Mouse (Mus musculus): Measurements from ENCODE around the gene Ece2.

Gene Ece2

DNA sequence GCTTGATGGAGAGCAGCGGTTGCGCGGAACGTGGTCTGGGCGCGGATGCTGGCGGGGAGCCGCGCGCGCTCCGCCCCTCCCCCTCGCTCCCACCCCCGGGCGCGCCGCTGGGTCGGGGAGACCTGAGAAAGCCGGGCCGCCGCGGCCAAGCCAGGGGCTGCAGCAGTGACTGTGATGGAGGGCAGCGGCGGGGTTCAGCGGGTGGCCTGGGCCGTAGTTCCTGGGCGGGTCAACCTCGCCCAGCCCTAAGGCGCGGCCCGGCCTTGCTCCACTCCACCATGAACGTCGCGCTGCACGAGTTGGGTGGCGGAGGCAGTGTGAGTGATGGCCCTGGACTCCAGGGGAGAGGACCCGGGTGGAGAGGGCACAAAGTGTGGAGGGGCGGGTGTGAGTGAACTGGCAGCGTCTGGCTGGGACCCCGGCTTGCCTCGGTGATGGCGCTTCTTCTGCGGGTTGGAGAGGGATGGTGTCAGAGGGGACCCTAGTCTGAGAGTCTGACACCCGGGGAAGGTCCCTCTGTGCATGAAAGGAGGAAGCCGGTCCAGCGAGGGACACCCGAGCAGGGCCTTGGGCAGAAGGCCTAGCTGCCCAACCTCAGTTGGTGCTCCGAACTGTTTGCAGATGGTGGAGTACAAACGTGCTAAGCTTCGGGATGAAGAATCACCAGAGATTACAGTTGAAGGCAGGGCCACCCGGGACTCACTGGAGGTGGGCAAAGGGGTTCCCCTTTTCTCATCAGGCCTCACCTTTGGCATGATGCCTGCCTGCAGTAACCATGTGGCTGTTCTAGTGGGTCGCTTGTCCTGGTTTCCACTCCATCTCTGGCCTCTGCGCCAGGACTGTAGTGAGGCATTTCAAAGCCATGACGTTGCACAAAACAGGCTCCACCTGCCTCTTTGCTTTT, at the start of gene Ece2:
Gene Ece2 (plus strand): TSS at position 98 of the 904 bp plus-strand sequence.
- no peak for DNase-seq (ENCODE audit: low spot score in 2 of 2)

DNA sequence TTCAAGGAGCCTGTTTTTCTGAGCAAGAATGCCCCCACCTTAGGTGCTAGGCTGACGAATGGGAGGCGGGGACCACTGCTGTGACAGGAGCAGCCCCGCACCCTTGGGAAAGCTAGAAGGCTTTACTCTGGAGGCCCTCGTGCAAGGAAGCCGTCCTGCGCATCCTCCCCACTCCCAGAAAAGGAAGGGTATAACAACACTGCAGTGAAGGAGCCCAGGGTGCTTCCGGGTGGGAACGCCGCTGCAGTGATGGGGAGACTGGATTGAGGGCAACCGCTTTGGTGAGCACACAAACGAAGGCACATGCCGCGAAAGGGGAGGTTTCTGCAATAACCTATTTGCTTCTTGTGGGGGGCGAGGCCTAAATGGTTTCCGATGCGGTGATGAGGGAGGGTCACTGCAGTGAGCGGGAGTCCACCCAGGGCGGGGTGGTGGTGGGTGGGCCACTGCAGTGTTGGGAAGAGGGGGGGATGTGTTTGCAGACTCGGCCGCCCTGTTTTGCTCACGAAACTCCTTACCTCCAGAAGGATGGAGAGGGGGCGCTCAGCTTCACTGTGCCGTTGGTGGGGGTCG, 40.2 kb upstream of the Ece2 start, which contains the start of gene Vwa5b2:
Gene Vwa5b2 (plus strand): TSS at position 106 of the 573 bp plus-strand sequence.
- DNase-seq (ENCODE audit: low spot score in 2 of 2): no peak

DNA sequence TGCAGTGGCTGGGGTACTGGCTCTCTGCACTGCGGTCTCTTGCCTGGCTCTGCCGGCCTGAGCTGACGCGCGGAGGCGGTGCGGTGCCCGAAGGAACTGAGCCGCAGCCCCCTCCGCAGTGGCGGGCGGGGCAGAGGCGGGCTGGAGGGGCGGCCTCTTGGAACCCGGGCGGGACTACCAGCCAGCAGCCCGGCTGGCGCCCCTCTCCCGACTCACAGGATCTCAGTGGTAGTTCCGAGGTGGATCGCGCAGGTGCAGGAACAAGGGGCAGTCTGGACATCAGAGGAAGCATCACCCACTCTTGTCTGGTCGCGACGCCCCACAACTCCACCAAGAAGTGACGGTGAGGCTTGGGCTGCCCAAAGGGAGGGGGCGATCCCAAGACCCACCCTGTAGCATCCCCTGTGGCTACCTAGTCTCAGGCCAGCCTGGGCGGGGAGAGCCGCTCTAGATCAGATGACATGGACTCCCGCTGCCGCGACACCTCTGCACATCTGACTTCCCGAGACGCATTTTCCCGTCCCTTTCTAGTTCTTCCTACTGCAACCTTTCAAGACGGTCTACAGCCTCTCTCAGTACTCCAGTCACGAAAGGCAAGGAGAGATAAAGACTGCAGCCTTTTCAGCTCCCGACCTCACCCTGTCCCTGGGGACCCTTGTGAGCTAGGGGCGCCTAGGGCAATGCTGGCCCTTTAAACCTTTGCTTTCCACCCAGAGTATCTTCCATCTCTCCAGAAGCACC, 39.5 kb upstream of the Ece2 start:
- no peak for DNase-seq (ENCODE audit: low spot score in 2 of 2)

DNA sequence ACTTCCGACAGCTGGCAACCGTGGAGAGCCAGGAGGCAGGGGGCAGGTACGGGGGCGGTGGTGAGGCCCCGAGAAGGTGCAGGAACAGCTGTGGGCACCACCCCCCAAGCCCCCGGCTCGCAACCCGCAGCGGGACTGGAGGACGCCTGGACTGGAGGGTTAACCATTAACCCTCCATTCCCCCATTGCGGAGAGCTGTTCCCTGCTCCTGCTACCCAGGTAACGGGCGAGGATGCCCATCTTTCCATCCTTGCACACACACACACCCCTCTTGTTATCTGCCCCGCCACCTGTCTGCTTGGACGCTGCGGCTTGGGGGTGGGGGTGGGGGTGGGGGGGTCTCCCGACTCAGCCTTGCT, 39.0 kb upstream of the Ece2 start:
- DNase-seq (ENCODE audit: low spot score in 2 of 2): no peak

DNA sequence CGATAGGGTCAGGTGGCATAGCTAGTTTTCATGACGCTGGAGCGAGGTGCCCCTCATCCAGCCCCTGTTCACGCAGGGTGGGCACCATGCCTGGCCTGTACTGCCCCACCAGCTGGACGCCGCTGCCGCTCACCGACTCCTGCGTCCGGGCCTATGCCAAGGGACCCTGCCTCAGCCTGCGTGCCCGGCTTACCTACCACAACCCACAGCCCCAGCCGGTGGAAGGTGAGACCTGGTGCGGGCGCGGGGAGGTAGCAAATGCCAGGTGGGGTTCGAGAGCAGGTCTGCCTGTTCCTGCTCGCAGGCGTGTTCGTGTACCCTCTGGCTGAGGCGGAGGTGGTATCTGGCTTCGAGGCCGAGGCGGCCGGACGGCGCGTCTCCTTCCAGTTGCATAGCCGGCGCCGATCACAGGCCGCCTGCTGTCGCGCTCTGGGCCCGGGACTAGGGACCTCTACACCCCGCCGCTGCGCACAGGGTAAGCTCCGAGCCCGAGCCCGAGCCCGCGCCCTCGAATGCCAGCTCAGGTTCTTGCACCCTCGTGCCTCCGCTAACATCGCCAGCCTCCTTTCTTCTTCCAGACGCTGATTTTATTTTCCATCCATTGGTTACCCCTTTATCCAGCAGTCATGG, 38.4 kb upstream of the Ece2 start:
- no peak for DNase-seq (ENCODE audit: low spot score in 2 of 2)

DNA sequence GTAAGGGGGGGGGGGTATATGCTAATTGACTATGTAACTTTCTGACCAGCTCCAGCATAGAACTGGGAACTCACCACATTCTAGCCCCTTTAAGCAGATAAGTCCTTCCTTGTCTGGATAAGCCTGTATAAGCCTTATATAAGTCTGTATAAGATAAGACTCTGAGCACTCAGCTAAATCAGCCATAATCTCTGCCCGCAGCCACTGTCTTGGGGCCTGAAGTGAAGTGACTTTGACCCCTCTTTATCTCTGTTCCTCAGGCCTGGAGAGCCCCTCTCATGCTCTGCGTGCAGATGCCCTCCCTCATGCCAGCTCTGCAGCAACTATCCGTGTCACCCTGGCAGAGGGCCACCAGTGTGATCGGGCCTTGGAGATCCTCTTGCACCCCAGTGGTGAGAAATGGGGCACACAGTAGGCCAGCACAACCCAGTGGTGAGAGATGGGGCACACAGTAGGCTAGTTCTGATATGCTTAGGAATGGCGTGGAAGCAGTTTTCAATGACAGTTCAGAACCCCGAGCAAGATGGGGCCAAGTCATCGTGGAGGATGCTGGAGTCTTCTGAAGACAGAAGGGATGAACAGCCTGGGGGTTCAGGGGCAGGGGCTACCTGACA, 34.5 kb upstream of the Ece2 start:
- DNase-seq (ENCODE audit: low spot score in 2 of 2): no peak

DNA sequence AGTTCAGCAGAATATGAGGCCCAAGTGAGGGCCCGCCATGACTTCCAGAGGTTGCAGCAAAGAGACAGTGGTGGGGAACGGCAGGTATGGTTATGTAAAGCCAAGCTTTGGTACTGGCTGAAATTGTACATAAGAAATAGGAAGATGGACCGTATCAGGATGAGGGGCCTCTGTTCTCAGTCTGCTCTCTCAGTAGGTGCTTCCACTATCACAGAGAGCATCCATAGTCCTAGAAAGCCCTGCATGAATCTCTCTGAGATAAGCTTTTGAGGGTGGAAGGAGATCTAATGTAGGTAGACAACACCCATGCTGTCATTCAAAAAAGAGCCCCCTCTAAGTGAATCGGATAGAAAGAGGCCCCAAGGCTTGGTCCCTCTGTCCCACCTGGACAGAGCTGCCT, 33.9 kb upstream of the Ece2 start:
- DNase-seq (ENCODE audit: low spot score in 2 of 2): no peak

DNA sequence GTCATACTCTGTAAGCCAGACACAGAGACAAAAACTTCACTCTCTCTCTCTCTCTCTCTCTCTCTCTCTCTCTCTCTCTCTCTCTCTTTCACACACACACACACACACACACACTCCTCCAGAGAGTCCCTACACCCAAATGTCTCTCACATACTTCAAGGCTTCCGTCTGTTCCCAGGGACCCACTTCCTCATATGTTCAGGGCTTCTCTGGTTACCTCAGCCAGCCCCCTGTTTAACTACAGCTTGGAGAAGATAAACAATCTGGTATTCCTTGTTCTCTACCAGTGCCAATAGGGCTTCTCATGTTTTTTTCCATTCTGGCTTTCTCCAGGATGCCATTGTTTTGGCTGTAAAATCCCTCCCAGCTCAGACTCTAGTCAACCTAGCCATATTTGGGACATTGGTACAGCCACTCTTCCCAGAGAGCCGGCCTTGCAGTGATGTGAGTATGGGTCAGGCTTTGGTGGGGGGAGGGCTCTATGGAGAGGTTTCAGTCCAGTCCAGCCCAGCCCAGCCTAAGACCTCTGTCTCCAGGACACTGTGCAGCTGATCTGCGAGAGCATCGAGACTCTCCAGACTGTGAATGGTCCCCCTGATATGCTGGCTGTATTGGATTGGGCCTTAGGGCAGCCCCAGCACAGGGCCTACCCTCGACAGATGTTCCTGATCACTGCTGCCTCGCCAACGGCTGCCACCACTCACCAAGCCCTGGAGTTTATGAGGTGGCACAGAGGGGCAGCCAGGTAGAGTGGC, 32.8 kb upstream of the Ece2 start:
- no peak for DNase-seq (ENCODE audit: low spot score in 2 of 2)

DNA sequence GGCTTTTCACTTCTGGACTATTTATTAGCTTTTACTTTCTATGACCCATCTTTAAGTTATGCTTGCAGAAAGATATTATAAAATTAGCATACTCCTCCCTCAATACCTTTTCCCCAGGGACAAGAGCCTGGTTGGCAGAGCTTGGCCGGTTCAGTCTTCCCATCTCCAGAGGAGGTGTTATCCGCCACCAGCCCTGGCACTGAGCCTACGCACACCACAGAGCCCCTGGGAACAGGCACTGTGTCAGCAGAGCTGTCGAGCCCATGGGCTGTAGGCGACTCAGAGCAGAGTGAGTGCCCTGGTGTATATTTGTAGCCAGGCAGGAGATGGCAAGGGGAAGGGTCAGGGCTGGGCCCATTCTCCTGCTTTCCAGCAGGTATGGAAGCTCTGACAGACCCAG, 29.1 kb upstream of the Ece2 start:
- no peak for DNase-seq (ENCODE audit: low spot score in 2 of 2)

DNA sequence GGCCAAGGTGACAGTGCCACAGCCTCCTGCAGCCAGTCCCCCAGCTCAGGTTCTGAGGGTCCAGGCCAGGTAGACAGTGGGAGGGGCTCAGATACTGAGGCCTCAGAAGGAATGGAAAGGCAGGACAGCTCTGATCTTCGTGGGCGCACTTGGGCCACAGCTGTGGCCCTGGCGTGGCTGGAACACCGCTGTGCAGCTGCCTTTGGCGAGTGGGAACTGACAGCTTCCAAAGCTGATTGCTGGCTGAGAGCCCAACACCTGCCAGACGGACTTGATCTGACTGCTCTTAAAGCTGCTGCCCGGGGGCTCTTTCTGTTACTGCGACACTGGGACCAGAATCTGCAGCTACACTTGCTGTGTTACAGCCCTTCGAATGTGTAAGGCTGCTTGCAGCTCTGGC, 24.9 kb upstream of the Ece2 start:
- DNase-seq (ENCODE audit: low spot score in 2 of 2): no peak

DNA sequence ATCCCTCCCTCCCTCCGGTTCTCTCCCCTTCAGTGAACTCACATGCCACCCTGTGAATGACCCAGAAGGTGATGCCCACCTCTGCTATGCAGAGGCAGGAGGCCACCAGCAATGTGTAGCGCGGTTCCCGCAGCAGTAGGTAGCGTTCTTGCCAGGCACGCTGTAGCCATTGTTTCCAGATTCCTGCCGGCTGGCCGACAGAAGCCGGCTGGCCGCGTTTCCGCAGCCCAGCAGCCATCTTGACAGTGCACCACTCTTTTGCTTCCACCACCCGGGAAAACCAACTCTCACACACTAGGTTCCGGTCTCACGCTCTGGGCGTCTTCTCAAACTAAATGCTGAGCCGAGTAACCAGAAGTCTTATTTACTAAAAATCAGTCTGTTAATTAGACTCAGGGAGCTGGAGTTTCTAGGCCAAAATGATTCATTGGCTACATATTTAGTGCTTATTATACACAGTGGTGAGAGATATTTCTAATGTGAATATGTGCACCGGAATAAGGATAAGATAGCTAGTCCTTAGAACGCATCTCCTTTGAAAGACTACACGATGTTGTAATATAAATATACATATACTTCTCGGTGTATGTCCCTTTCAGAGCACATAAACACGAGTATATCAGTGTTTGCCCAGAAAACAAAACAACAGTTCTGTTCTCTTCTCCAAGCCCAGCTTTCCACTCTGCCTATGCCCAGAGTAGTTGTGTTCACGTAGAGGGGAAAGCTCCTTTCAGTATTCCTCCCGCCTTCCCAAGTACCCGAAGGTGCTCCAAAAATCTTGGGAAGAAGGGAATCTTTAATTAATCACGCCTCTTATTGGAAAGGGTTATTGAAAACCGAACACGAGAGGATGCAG, 18.9 kb upstream of the Ece2 start:
- DNase-seq (ENCODE audit: low spot score in 2 of 2): peak; percentile 67 to 74

DNA sequence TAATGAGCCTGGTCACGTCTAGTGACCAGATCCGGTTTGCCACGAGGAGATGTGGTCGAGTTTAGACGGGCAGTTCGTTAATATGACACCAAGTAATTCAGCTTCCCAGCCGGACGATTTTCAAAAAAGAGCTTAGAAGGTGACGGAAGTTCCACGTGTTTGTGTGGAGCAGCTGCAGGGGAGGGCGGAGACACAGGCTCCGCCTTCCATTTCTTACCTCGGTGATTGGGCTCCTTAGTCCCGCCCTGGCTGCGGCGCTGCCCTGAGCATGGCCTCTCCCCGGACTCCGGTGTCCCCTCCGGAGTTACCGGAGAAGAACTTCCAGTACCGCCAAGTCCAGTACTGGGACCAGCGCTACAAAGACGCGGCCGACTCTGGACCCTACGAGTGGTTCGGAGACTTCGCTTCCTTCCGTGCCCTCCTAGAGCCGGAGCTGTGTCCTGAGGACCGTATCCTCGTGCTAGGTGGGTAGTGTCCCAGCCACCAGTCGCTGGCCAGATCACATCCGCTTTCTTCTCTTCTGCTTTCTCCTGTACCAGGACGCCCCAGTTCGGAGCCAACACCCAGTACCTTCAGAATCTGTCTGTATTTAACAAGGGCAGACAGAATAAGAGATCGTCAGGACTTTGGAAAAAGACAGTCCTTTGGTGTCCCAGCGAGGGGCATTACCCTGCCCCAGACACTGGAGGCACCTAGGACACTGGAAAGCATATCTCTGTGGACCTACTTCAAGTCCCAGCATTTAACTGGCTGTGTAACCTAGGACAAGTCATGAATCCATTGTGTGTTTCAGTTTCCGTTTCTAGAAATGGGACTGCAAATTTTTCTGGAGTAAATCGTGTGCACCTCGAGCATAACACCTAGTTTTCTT, 18.0 kb upstream of the Ece2 start, which contains the start of the genes Eef1akmt4, Gm49333 and Alg3:
Gene Eef1akmt4 (plus strand): TSS at position 237 of the 871 bp plus-strand sequence.
Gene Gm49333 (plus strand): TSS at position 254 of the 871 bp plus-strand sequence.
Gene Alg3 (minus strand): TSS at position 379 of the 871 bp plus-strand sequence.
- peak; percentile 75 to 87 for DNase-seq (ENCODE audit: low spot score in 2 of 2)

DNA sequence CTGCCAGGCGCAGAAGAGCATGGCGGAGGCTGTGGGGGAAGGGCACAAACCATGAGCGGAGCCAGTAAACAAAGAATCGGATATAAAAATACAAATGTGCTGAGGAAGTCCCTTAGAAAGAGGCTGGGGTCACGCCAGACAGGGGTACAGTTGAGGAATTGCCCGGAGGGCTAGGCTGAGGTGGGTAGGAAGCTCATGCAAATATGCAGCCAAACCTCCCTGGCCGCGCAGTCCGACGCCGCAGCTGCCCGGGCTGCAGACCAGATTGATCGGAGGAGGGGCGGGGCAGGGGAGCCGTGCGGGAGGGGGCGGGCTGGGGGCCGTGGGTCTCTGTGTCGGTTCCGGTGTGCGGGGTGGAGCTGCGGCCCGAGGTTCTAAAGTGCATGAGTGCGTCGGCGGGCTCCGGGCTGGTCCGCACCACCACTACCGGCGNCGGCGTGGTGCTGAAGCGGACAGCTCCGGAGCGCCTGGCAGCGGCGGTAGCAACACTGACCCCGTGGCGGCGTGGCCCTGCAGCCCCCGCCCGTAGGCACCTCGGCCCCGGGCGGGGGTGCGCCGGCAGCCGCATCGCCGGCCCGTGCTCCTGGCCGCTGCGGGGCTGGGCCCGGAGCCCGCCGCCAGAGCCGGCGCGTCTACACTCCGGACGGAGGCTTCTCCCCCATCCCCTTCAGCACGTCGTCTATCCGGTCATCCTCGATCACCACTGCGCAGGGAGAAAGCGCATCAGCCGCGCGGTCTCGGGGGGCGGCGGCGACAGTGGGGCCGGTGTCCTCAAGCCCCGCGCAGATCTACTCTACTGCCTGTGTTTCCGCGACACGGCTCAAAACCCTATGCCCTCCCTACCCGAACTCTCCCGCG, 9.9 kb upstream of the Ece2 start:
- DNase-seq (ENCODE audit: low spot score in 2 of 2): peak; percentile 21 to 52

DNA sequence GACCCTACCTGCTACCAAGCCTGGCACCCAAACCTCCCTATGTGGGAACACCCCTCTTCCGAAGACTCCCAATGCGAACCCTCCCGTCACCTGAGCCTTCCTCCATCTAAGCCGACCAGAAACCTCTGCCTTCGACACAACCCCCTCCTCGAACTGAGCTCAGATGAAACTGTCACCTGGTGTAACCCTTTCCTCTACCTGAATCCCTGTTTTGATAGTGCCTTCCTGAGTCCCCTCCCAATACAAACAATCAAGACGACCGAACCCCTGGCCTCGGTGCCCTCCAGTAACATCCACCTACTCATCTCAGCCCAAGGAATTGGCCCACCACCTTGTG, 9.3 kb upstream of the Ece2 start:
- DNase-seq (ENCODE audit: low spot score in 2 of 2): no peak

DNA sequence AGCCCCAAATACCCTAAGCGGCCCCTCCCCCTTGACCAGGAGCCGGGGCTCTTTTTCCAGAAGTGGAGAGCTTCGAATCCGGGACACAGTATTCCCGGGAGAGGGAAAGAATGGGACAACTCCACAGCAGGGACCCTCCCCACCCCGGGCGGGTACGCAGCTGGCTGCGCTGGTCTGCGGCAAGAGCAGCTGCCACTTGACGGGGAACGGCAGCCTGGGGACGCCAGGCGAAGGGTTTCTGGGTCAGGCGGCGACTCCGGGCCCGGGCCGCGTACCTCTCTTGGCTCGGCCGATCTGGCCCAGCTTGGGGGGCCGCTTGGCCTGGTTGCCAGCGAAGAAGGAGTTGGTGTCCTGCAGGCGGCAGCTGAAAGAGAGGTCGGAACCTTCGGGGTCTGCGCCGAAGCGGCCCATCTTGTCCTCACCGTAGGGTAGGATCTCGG, 8.9 kb upstream of the Ece2 start:
- peak; percentile 37 to 40 for DNase-seq (ENCODE audit: low spot score in 2 of 2)

DNA sequence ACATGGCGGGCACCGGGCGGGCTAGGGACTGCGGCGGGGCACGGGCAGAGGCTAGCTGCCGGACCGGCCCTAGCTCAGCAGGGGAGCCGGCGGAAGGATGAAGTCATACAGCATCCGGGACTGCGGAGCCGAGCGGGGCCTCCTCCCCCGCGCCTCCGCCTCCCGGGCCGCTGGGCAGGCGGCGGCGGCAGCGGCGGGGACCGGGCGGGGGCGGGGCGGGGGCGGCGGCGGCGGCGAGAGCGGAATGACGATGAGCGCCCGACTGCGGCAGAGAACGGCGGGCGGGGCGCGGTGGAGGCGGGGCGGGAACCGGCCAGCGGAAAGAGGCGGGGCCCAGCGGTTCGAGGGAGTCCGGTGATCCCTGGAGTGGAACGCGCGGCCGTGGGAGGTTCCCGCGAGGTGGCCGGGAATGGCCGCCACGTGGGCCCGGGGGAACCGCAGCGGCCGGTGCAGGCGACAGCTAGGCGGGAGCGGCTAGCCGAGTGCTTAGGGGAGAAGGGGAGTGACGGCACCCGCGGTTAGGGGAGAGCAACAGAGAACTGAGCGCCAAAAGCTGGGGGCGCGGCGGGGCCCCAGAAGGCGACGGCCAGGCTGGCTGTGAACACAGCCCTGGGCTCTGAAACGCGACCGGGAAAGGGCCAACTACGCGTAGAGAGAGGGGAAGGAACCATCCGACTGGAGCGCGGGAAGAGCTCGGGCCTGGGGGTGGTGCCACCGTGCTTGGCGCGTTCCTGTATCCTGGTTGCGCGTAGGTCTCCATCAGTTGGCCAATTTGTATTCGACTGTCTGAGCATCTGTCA, 8.2 kb upstream of the Ece2 start, which contains the start of gene Camk2n2:
Gene Camk2n2 (minus strand): TSS at position 97 of the 800 bp plus-strand sequence.
- DNase-seq (ENCODE audit: low spot score in 2 of 2): peak; percentile 50 to 66

All from spleen, postnatal 10 days (tissue).